Mouse (Mus musculus): ENCODE results near the gene Nhlrc3. TPM values are rescaled to one million over a fixed set of nuclear protein-coding genes. Genes with fewer than 3 reads are reported as not detected.
A peak's percentile ranks its signal among the peaks of the same experiment; 100 is the strongest.

Gene Nhlrc3
- total RNA-seq, 2 experiments from 2014 or later: 4.1 to 5.2 TPM

- DNase-seq: no peak
Measured at GRCm38 (mm10) chr3:53454561-53454960, 8.6 kb downstream of the Nhlrc3 start.

GRCm38 (mm10) chr3:53454005-53454404 is 9.1 kb downstream of the Nhlrc3 start:
- no peak for DNase-seq

GRCm38 (mm10) chr3:53453346-53453745 is 9.8 kb downstream of the Nhlrc3 start:
- no peak for DNase-seq

GRCm38 (mm10) chr3:53452351-53452750 is 10.8 kb downstream of the Nhlrc3 start:
- no peak for DNase-seq

GRCm38 (mm10) chr3:53450666-53451065 is 12.5 kb downstream of the Nhlrc3 start:
- DNase-seq: no peak

- no peak for DNase-seq
Measured at GRCm38 (mm10) chr3:53448208-53448607, 14.9 kb downstream of the Nhlrc3 start.

GRCm38 (mm10) chr3:53446801-53447200 is 16.3 kb downstream of the Nhlrc3 start:
- no peak for DNase-seq

GRCm38 (mm10) chr3:53445540-53445939 is 17.6 kb downstream of the Nhlrc3 start:
- no peak for DNase-seq

GRCm38 (mm10) chr3:53436550-53436949 is 26.6 kb downstream of the Nhlrc3 start:
- no peak for DNase-seq

GRCm38 (mm10) chr3:53434610-53435009 is 28.5 kb downstream of the Nhlrc3 start:
- DNase-seq: no peak

- DNase-seq: no peak
Measured at GRCm38 (mm10) chr3:53423576-53423975, 39.6 kb downstream of the Nhlrc3 start.

GRCm38 (mm10) chr3:53422691-53423090 is 40.4 kb downstream of the Nhlrc3 start:
- DNase-seq: no peak

- DNase-seq: no peak
Measured at GRCm38 (mm10) chr3:53421656-53422055, 41.5 kb downstream of the Nhlrc3 start.

GRCm38 (mm10) chr3:53417701-53418100 is 45.4 kb downstream of the Nhlrc3 start:
- no peak for DNase-seq

GRCm38 (mm10) chr3:53416036-53416506 is 47.1 kb downstream of the Nhlrc3 start:
- DNase-seq: no peak

GRCm38 (mm10) chr3:53413959-53414358 is 49.2 kb downstream of the Nhlrc3 start:
- peak; percentile 8 for DNase-seq

- DNase-seq: no peak
Measured at GRCm38 (mm10) chr3:53413465-53413864, 49.7 kb downstream of the Nhlrc3 start.

- no peak for DNase-seq
Measured at GRCm38 (mm10) chr3:53412259-53412658, 50.9 kb downstream of the Nhlrc3 start.

- DNase-seq: no peak
Measured at GRCm38 (mm10) chr3:53410031-53410430, 53.1 kb downstream of the Nhlrc3 start.

GRCm38 (mm10) chr3:53407145-53407544 is 56.0 kb downstream of the Nhlrc3 start:
- DNase-seq: no peak

Other genes starting within 250 kb of the Nhlrc3 start
- gene Proser1, start 334 bp upstream of the Nhlrc3 start, total RNA-seq (2021): 10 to 100 TPM in 1 of 2 experiments, 1 to 10 TPM in 1; 9.6 to 11.9 TPM
- gene Stoml3, start 25.3 kb upstream of the Nhlrc3 start, total RNA-seq (2021): not detected
- gene Frem2, start 194.0 kb upstream of the Nhlrc3 start, total RNA-seq (2021): 10 to 100 TPM; 14.0 to 16.7 TPM